Mouse (Mus musculus): ENCODE results near the gene Chrnb4. TPM values are rescaled to one million over a fixed set of nuclear protein-coding genes. Genes with fewer than 3 reads are reported as not detected.

The Chrnb4 gene
- polyA plus RNA-seq, 1 experiment from 2014 or later, result 1.4 TPM

- ATAC-seq (replicated peaks), result no peak
- H3K9ac ChIP-seq, result no peak overlapping the region
- no peak overlapping the region for H3K4me3 ChIP-seq
- H3K4me1 ChIP-seq, result peaks cover 11% of the 10 kb centered on the region
- H3K27ac ChIP-seq, result no peak overlapping the region
- H3K9me3 ChIP-seq, result no peaks in the 10 kb centered on the region
- 79% methylated on average over 2 of the region's 2 CpGs for WGBS
- no peaks in the 10 kb centered on the region for H3K27me3 ChIP-seq (replicated peaks)
- H3K36me3 ChIP-seq (replicated peaks), result no peaks in the 10 kb centered on the region
- H3K4me2 ChIP-seq, result no peak overlapping the region
These were observed 3.6 kb downstream of the Chrnb4 start for GRCm38 (mm10) chr9:55045001-55045400.

GRCm38 (mm10) chr9:55043688-55044087 lies 4.9 kb downstream of the Chrnb4 start:
- no peaks in the 10 kb centered on the region for H3K27me3 ChIP-seq (replicated peaks)
- no peak for ATAC-seq (replicated peaks)
- no peaks in the 10 kb centered on the region for H3K9me3 ChIP-seq
- H3K4me3 ChIP-seq, result no peak overlapping the region
- peaks cover 8% of the 10 kb centered on the region for H3K4me1 ChIP-seq
- no peak overlapping the region for H3K27ac ChIP-seq
- H3K36me3 ChIP-seq (replicated peaks), result no peaks in the 10 kb centered on the region
- WGBS, result 15% methylated on average over 8 of the region's 8 CpGs
- no peak overlapping the region for H3K4me2 ChIP-seq
- no peak overlapping the region for H3K9ac ChIP-seq

GRCm38 (mm10) chr9:55041389-55041788 lies 7.2 kb downstream of the Chrnb4 start:
- Histone ChIP-seq H3K36me3 (replicated peaks) (no peaks in the 10 kb centered on the region), H3K9ac (no peak overlapping the region), H3K4me2 (no peak overlapping the region), H3K4me1 (no peaks in the 10 kb centered on the region), H3K27me3 (replicated peaks) (no peaks in the 10 kb centered on the region), H3K9me3 (no peaks in the 10 kb centered on the region), H3K27ac (no peak overlapping the region), H3K4me3 (no peak overlapping the region)
- no peak for ATAC-seq (replicated peaks)
- 54% methylated on average over 2 of the region's 2 CpGs for WGBS

- H3K4me2 ChIP-seq, result no peak overlapping the region
- no peaks in the 10 kb centered on the region for H3K4me1 ChIP-seq
- H3K27ac ChIP-seq, result no peak overlapping the region
- H3K4me3 ChIP-seq, result no peak overlapping the region
- no peak for ATAC-seq (replicated peaks)
- H3K9me3 ChIP-seq, result no peaks in the 10 kb centered on the region
- no peak overlapping the region for H3K9ac ChIP-seq
- no peaks in the 10 kb centered on the region for H3K36me3 ChIP-seq (replicated peaks)
- H3K27me3 ChIP-seq (replicated peaks), result no peaks in the 10 kb centered on the region
- 64% methylated on average over 5 of the region's 5 CpGs for WGBS
These were observed 8.6 kb downstream of the Chrnb4 start for GRCm38 (mm10) chr9:55039983-55040382.

GRCm38 (mm10) chr9:55038948-55039347 lies 9.6 kb downstream of the Chrnb4 start:
- Histone ChIP-seq H3K27me3 (replicated peaks) (no peaks in the 10 kb centered on the region), H3K9me3 (no peaks in the 10 kb centered on the region), H3K4me2 (no peak overlapping the region), H3K4me1 (no peaks in the 10 kb centered on the region), H3K27ac (no peak overlapping the region), H3K9ac (no peak overlapping the region), H3K4me3 (no peak overlapping the region), H3K36me3 (replicated peaks) (no peaks in the 10 kb centered on the region)
- WGBS, result 76% methylated on average over 8 of the region's 8 CpGs
- ATAC-seq (replicated peaks), result no peak

- H3K27ac ChIP-seq, result no peak overlapping the region
- no peak overlapping the region for H3K4me2 ChIP-seq
- no peak overlapping the region for H3K9ac ChIP-seq
- peaks cover 1% of the 10 kb centered on the region for H3K4me1 ChIP-seq
- no peak overlapping the region for H3K4me3 ChIP-seq
- no peaks in the 10 kb centered on the region for H3K9me3 ChIP-seq
- H3K27me3 ChIP-seq (replicated peaks), result 0 out of 2 replicates have a peak, but pooled peaks cover 6% of the 10 kb centered on the region
- 27% methylated on average over 6 of the region's 6 CpGs for WGBS
- ATAC-seq (replicated peaks), result peak; percentile 73
- no peaks in the 10 kb centered on the region for H3K36me3 ChIP-seq (replicated peaks)
These were observed 17.0 kb downstream of the Chrnb4 start for GRCm38 (mm10) chr9:55031435-55032167.

- Histone ChIP-seq H3K9me3 (no peaks in the 10 kb centered on the region), H3K4me1 (peaks cover 19% of the 10 kb centered on the region), H3K27ac (peak within 1 kb of the TSS; percentile 26; the same call in 1 of the 2 replicates), H3K4me3 (peak within 1 kb of the TSS; percentile 49), H3K9ac (peak within 1 kb of the TSS; percentile 47), H3K4me2 (peak within 1 kb of the TSS; percentile 78), H3K27me3 (replicated peaks) (peaks cover 26% of the 10 kb centered on the region), H3K36me3 (replicated peaks) (no peaks in the 10 kb centered on the region)
- ATAC-seq (replicated peaks), result peak; percentile 82
- WGBS, result under 1% methylated on average over 39 of the region's 39 CpGs
These were observed 22.3 kb downstream of the Chrnb4 start, which contains the start of gene Chrna3 for GRCm38 (mm10) chr9:55026275-55026663. TSS of gene Chrna3 (minus strand) at chr9:55026562.

- Histone ChIP-seq H3K4me3 (peak overlapping the region; percentile 49), H3K27ac (peak overlapping the region; percentile 26; the same call in 1 of the 2 replicates), H3K9ac (peak overlapping the region; percentile 47), H3K27me3 (replicated peaks) (peaks cover 26% of the 10 kb centered on the region), H3K9me3 (no peaks in the 10 kb centered on the region), H3K4me1 (peaks cover 19% of the 10 kb centered on the region), H3K4me2 (peak overlapping the region; percentile 78), H3K36me3 (replicated peaks) (no peaks in the 10 kb centered on the region)
- 8% methylated on average over 38 of the region's 38 CpGs for WGBS
- ATAC-seq (replicated peaks), result peak; percentile 71
These were observed 22.9 kb downstream of the Chrnb4 start for GRCm38 (mm10) chr9:55025534-55026274.

- peaks cover 26% of the 10 kb centered on the region for H3K27me3 ChIP-seq (replicated peaks)
- H3K4me1 ChIP-seq, result peaks cover 19% of the 10 kb centered on the region
- H3K27ac ChIP-seq, result no peak overlapping the region
- 36% methylated on average over 13 of the region's 13 CpGs for WGBS
- no peaks in the 10 kb centered on the region for H3K9me3 ChIP-seq
- no peak for ATAC-seq (replicated peaks)
- H3K36me3 ChIP-seq (replicated peaks), result no peaks in the 10 kb centered on the region
- H3K4me3 ChIP-seq, result no peak overlapping the region
- H3K4me2 ChIP-seq, result no peak overlapping the region
- no peak overlapping the region for H3K9ac ChIP-seq
These were observed 24.5 kb downstream of the Chrnb4 start for GRCm38 (mm10) chr9:55023902-55024583.

GRCm38 (mm10) chr9:55023326-55023725 lies 25.3 kb downstream of the Chrnb4 start:
- Histone ChIP-seq H3K4me1 (peaks cover 19% of the 10 kb centered on the region), H3K9me3 (no peaks in the 10 kb centered on the region), H3K4me2 (no peak overlapping the region), H3K9ac (no peak overlapping the region), H3K36me3 (replicated peaks) (no peaks in the 10 kb centered on the region), H3K27ac (no peak overlapping the region), H3K27me3 (replicated peaks) (peaks cover 26% of the 10 kb centered on the region), H3K4me3 (no peak overlapping the region)
- no peak for ATAC-seq (replicated peaks)
- WGBS, result 82% methylated on average over 5 of the region's 5 CpGs

- no peaks in the 10 kb centered on the region for H3K4me1 ChIP-seq
- H3K4me2 ChIP-seq, result no peak overlapping the region
- H3K9me3 ChIP-seq, result no peaks in the 10 kb centered on the region
- no peak overlapping the region for H3K9ac ChIP-seq
- no peak overlapping the region for H3K4me3 ChIP-seq
- H3K27ac ChIP-seq, result no peak overlapping the region
- H3K36me3 ChIP-seq (replicated peaks), result 0 out of 2 replicates have a peak, but pooled peaks cover 4% of the 10 kb centered on the region
- ATAC-seq (replicated peaks), result no peak
- no peaks in the 10 kb centered on the region for H3K27me3 ChIP-seq (replicated peaks)
- 85% methylated on average over 3 of the region's 3 CpGs for WGBS
These were observed 31.7 kb downstream of the Chrnb4 start for GRCm38 (mm10) chr9:55016926-55017325.

All from midbrain, embryonic 15.5 days (tissue).